Mouse (Mus musculus): ENCODE results near the gene Gpc1. TPM values are rescaled to one million over a fixed set of nuclear protein-coding genes. Genes with fewer than 3 reads are reported as not detected.

Gene Gpc1
- polyA plus RNA-seq, 1 experiment from 2014 or later: 48.7 TPM

MicroRNAs encoded within 50 kb of the gene (microRNA counts, 519-probe panel; counts per million panel counts)
- 2,782 counts per million, percentile 69 among the panel's probes with 10 or more counts for microRNA mmu-miR-149

Small RNAs within 50 kb of the gene (microRNA-seq; reads per million reads assigned to microRNA genes)
- gene Mir149: 4,655 reads per million, percentile 88 among the genes with 10 or more reads in this experiment

Other genes with a start within 250 kb of the Gpc1 start
- not detected in 2 replicates for gene Olfr1412, start 245.9 kb upstream of the Gpc1 start, polyA plus RNA-seq (2015; fragmentation: Nextera tagmentation; extraction: Ambion mirVana)
- not detected in 2 replicates for gene Olfr1411, start 237.2 kb upstream of the Gpc1 start, polyA plus RNA-seq (2015; fragmentation: Nextera tagmentation; extraction: Ambion mirVana)
- gene Olfr1410, start 225.9 kb upstream of the Gpc1 start, polyA plus RNA-seq (2015; fragmentation: Nextera tagmentation; extraction: Ambion mirVana): not detected in 2 replicates
- gene Olfr12, start 213.9 kb upstream of the Gpc1 start, polyA plus RNA-seq (2015; fragmentation: Nextera tagmentation; extraction: Ambion mirVana): not detected in 2 replicates
- gene Cops9, start 189.7 kb upstream of the Gpc1 start, polyA plus RNA-seq (2015; fragmentation: Nextera tagmentation; extraction: Ambion mirVana): 349 and 369 TPM in 2 replicates
- 0.19 and 0.21 TPM in 2 replicates for gene Otos, start 182.8 kb upstream of the Gpc1 start, polyA plus RNA-seq (2015; fragmentation: Nextera tagmentation; extraction: Ambion mirVana)
- gene Ankmy1, start 71.3 kb downstream of the Gpc1 start, polyA plus RNA-seq (2015; fragmentation: Nextera tagmentation; extraction: Ambion mirVana): 0.19 and 0.34 TPM in 2 replicates
- gene Dusp28, start 75.3 kb downstream of the Gpc1 start, polyA plus RNA-seq (2015; fragmentation: Nextera tagmentation; extraction: Ambion mirVana): 12.8 and 15.9 TPM in 2 replicates
- 44.0 and 45.5 TPM in 2 replicates for gene Rnpepl1, start 79.1 kb downstream of the Gpc1 start, polyA plus RNA-seq (2015; fragmentation: Nextera tagmentation; extraction: Ambion mirVana)
- gene Capn10, start 102.7 kb downstream of the Gpc1 start, polyA plus RNA-seq (2015; fragmentation: Nextera tagmentation; extraction: Ambion mirVana): 35.5 and 35.9 TPM in 2 replicates
- 6.2 and 7.7 TPM in 2 replicates for gene Gpr35, start 119.2 kb downstream of the Gpc1 start, polyA plus RNA-seq (2015; fragmentation: Nextera tagmentation; extraction: Ambion mirVana)
- gene Aqp12, start 174.7 kb downstream of the Gpc1 start, polyA plus RNA-seq (2015; fragmentation: Nextera tagmentation; extraction: Ambion mirVana): 8.5 and 9.6 TPM in 2 replicates